Mouse (Mus musculus): ENCODE measurements around the gene Galns.

Galns gene

GRCm38 (mm10) chr8:122546066-122546755, 65.1 kb downstream of the Galns start:
- no peak for DNase-seq (ENCODE audit: low spot score in 2 of 2)

GRCm38 (mm10) chr8:122544138-122544537, 67.1 kb downstream of the Galns start:
- DNase-seq (ENCODE audit: low spot score in 2 of 2): no peak

DNA sequence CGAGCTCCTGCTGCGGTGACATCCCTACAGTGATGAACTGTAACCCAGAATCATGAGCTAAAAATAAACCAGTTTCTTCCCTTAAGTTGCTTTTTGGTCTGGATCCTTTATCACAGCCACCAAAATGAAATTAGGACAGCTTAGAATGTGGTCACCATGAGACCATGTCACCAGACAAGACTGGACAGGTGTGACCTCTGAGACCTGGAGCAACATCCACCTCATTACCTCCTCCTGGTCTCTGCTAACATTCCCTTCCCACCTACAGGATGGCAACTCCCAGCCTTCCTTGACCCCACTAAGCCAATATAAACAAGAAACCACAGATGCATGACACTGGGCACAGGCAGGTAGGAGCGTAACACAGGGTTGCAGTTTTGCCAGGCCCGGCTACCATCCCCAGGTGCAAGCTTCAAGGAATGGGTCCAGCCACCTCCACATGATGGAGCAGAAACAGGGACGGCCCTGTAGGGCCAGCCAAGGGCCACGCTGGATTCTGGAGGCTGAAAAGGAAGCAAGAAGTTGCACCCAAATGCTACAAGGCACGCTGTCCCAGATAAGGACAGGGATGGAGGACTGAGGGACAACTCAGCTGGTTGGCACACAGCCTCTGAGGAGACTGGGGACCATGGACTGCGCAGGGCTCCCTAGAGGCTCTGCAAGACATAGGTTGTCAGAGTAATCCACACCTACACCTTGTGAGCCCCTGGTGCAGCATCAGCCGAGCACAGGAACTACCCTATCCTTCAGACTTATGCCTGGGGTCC, 72.8 kb downstream of the Galns start:
- no peak for DNase-seq (ENCODE audit: low spot score in 2 of 2)

GRCm38 (mm10) chr8:122537812-122538211, 73.5 kb downstream of the Galns start:
- no peak for DNase-seq (ENCODE audit: low spot score in 2 of 2)

- DNase-seq (ENCODE audit: low spot score in 2 of 2): no peak
These were observed 74.2 kb downstream of the Galns start for GRCm38 (mm10) chr8:122537033-122537432.

DNA sequence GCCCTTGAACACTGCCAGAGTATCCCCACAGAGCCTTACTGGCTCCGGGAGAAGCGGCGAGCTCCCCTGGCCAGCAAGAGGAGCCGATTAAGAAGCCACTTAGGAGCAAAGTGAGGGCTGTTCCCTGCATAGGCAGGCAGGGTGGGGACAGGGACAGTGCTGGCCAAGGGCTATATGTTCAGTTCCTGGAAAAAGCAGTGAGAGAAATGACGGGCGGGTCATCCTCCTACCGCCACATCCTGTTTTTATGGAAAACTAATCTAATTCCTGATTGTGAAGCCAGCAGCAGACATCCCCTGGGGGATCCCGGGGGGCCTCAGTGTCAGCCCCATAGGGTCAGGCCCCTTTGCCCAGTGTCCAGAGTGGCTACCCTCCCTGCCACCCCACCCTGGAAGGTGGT, 80.0 kb downstream of the Galns start:
- DNase-seq (ENCODE audit: low spot score in 2 of 2): no peak

GRCm38 (mm10) chr8:122529159-122529558, 82.1 kb downstream of the Galns start:
- no peak for DNase-seq (ENCODE audit: low spot score in 2 of 2)

Measured in cerebellum, postnatal 4 days (tissue).